Mouse (Mus musculus): ENCODE data around the gene Ephb2.

DNA sequence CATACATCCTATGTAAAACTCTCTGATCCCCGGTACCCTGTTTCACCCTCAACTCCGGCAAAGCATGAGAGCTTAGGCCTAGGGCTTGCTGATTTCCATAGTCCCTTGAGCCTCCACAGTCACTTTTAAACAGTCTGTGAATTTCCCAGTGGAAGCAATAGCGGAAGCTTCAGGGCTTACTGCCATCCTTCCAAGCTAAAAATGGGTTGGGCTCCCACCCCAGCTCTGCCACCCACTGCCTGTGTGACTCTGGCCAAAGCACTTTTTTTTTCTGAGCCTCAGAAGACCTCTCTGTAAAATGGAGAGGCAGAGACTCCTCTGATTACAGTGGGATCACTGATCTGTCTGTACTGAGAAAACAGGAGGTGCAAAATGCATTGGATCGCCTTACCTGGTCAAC, 12.8 kb upstream of the Ephb2 start:
- TF ChIP-seq POLR2A (IDR thresholded peaks at IDR 0.05; ENCODE audit: insufficient read depth, low read length) (no peak), CTCF (IDR thresholded peaks at IDR 0.05; ENCODE audit: low read depth, low read length) (no peak)
